Comparison of ENCODE assay signal across 14 mouse cellular contexts in the genomic region with DNA sequence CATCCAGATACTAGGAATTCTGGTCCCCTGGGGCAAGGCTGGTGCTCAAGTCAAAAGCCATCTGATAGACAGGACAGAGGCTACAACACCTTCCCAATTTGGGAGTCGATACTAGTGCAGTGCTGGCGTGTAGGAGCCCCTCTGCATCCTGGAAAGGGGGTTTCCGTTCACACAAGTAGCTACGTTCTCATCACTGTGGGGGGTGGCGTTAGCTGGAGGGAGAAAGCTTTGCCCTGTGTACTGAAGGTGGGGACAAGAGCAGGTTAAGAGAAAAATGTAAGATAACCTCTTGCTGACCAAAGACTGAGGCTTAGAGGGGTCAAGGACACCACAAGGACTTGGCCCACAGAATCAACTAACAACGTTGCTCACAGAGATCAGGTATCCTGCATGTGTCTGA.
"Had no signal": no experiment of that assay in that cellular context is flagged by ENCODE, and none has a peak within 500 bp of the region (broad histone marks: within the 10 kb centered on the region; RNA-seq: fewer than 3 reads in every experiment).

No protein-coding gene starts in this region.

- H3K4me3 ChIP-seq: limb, embryonic 13.5 days; liver, embryonic 13.5 days; megakaryocyte, embryonic 14.5 days had no signal

- H3K4me2 ChIP-seq: liver, embryonic 13.5 days; lung, embryonic 14.5 days; midbrain, embryonic 11.5 days had no signal

- H3K36me3 ChIP-seq: limb, embryonic 13.5 days; liver, embryonic 13.5 days had no signal

- H3K9ac ChIP-seq: limb, embryonic 13.5 days; liver, embryonic 13.5 days; lung, embryonic 14.5 days had no signal

- H3K27me3 ChIP-seq: limb, embryonic 13.5 days had no signal

- DNase-seq: kidney, adult 8-10 months; kidney, postnatal 14 days; kidney, postnatal 4 days; left cerebral cortex, postnatal 4 days; liver; liver, embryonic 13.5 days; lung, embryonic 14.5 days; lung, postnatal 10 days; lung, postnatal 36 days; midbrain, embryonic 14.5 days; thymus, postnatal 25 days had no signal

- H3K9me3 ChIP-seq: limb, embryonic 13.5 days; liver, embryonic 13.5 days; megakaryocyte, embryonic 14.5 days had no signal

- H3K27ac ChIP-seq: limb, embryonic 13.5 days; liver, embryonic 13.5 days had no signal
